Comparison of ENCODE assay signal across 10 mouse cellular contexts in the genomic region with DNA sequence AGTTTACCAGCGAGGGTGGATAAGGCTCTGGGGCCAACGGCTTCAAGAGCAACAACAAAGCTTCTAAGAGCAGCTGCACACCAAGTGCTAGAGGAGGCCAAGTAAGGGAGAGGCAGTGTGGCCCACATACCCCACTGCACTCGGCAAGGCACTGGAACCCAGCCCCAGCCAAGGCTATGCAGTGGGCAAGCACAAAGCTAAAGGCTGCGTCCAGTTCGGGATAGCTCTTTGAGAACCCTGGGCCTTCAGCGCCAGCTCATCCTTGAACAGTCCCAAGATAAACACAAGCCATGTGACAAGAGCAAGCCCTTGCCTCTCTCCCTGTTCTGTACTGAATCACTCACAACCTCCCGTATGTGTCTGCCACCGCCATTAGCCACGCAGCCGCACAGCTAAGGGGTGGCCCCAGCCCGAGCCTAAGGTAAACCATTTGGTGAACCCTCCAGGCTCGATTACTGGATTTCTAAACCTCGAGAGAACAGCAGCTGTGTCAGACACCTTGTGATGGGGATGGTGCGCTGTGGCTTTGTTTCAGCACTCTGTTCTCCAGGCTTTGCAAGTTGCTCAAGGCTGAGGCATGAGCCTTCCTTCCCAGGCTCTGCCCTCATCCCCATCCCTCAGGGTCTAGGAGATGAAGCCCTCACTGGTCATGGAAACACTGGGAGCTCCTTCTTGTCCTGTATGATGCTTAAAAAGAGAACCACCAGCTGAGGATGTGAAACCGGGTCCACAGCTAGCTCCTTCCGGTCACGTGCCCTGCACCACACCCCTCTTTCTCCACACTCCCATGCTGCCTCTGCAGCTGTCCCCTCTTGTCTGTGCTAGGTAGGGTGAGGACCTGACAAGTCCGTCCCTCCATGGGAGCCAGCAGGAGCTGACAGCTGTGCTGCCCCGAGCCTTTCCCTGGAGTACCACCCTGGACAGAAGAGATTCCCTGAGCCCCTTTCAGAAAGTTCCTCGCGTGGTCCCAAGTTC. TPM values are rescaled to one million over a fixed set of nuclear protein-coding genes. Genes with fewer than 3 reads are reported as not detected.
DNase-seq lines count a peak whose midpoint lies in the region; ATAC-seq and TF ChIP-seq lines count a peak whose summit lies in the region.
"Had no signal": no experiment of that assay in that cellular context is flagged by ENCODE, and none has a peak within 500 bp of the region (broad histone marks: within the 10 kb centered on the region; RNA-seq: fewer than 3 reads in every experiment).

No protein-coding gene starts in this region.

- TF ChIP-seq CTCF in thymus, adult 2 months (IDR thresholded peaks at IDR 0.05; ENCODE audit: borderline replicate concordance, control insufficient read depth, extremely low read depth, insufficient read depth, low read length, poor library complexity) = no peak

- ATAC-seq in megakaryocyte-erythroid progenitor cell, adult 5-6 weeks (replicated peaks; ENCODE audit: low FRiP score, low TSS enrichment, poor library complexity, severe bottlenecking) = no peak

- WGBS in thymus, adult 2 months = 73% methylated on average over 21 of the region's 21 CpGs

- H3K4me1 ChIP-seq in thymus, adult 2 months (replicated peaks; ENCODE audit: control insufficient read depth, insufficient read depth, low read length) = peaks cover 16% of the 10 kb centered on the region

- H3K27me3 ChIP-seq in thymus, adult 2 months (ENCODE audit: control insufficient read depth, insufficient read depth, low read length) = no peaks in the 10 kb centered on the region
- H3K27me3 ChIP-seq: stomach, embryonic 15.5 days had no signal

- H3K27ac ChIP-seq in thymus, adult 2 months (ENCODE audit: control insufficient read depth, insufficient read depth, low read length) = peak overlapping the region; percentile 13; the same call in 1 of the 2 replicates
- H3K27ac ChIP-seq: hindbrain, embryonic 14.5 days; stomach, embryonic 15.5 days had no signal

- peak; percentile 66 for DNase-seq in layer of hippocampus, adult 9-11 months
- no peak for DNase-seq in layer of hippocampus, postnatal 36 days
- peak; percentile 63 for DNase-seq in gastrocnemius, postnatal 14 days
- DNase-seq in lung, postnatal 10 days = peak; percentile 49
- DNase-seq in thymus, adult 2 months = peak; percentile 69
- no peak for DNase-seq in left cerebral cortex, postnatal 25 days (ENCODE audit: low spot score in 2 of 2)
- DNase-seq in frontal cortex, postnatal 14 days (ENCODE audit: low spot score in 2 of 2) = no peak

- H3K36me3 ChIP-seq in thymus, adult 2 months (ENCODE audit: control insufficient read depth, insufficient read depth, low read length) = no peaks in the 10 kb centered on the region

- no peak for TF ChIP-seq POLR2A in thymus, adult 2 months (IDR thresholded peaks at IDR 0.05; ENCODE audit: control insufficient read depth, extremely low read depth, insufficient read depth, low read length, poor library complexity)

- intact Hi-C loops in gastrocnemius, postnatal 14 days (cut with DNase I; ENCODE audit: low total_unique reads) = no loop called here
- intact Hi-C loops in left cerebral cortex, postnatal 25 days (cut with DNase I) = no loop called here

- H3K4me3 ChIP-seq in thymus, adult 2 months (ENCODE audit: control insufficient read depth, insufficient read depth, low read length) = no peak overlapping the region
- H3K4me3 ChIP-seq: stomach, embryonic 15.5 days had no signal

RNA-seq across cellular contexts. Expression of gene Zcchc24, which starts 21.6 kb away (rescaled TPM):
- total RNA-seq in layer of hippocampus, postnatal 36 days (2021) = 10 to 100 TPM; 53.5 to 60.2 TPM
- 10 to 100 TPM; 45.2 to 45.5 TPM for total RNA-seq in gastrocnemius, postnatal 14 days (2021)
- 26.2 and 28.9 TPM in 2 replicates for polyA plus RNA-seq in thymus, adult 2 months (2012; rRNA removed)
- total RNA-seq in left cerebral cortex, postnatal 25 days (2021) = 10 to 100 TPM; 45.7 to 51.3 TPM
- total RNA-seq in megakaryocyte-erythroid progenitor cell, adult 5-6 weeks (2014; fragmentation: Nextera tagmentation) = 1.3 and 1.4 TPM in 2 replicates
- total RNA-seq in megakaryocyte-erythroid progenitor cell, adult 5-6 weeks (2017) = 0.91 and 1.4 TPM in 2 replicates

RNA-seq across cellular contexts. Expression of gene Ppif, which starts 53.3 kb away (rescaled TPM):
- total RNA-seq in layer of hippocampus, postnatal 36 days (2021) = 10 to 100 TPM; 27.0 to 28.2 TPM
- 10 to 100 TPM; 40.9 to 51.4 TPM for total RNA-seq in gastrocnemius, postnatal 14 days (2021)
- polyA plus RNA-seq in thymus, adult 2 months (2012; rRNA removed) = 105 and 108 TPM in 2 replicates
- 10 to 100 TPM; 22.5 to 22.7 TPM for total RNA-seq in left cerebral cortex, postnatal 25 days (2021)
- total RNA-seq in megakaryocyte-erythroid progenitor cell, adult 5-6 weeks (2014; fragmentation: Nextera tagmentation) = 142 and 159 TPM in 2 replicates
- total RNA-seq in megakaryocyte-erythroid progenitor cell, adult 5-6 weeks (2017) = 42.9 and 55.8 TPM in 2 replicates

Comparison
In these comparisons a context has a peak if more than half of its experiments do, and no peak if none do; other contexts are left out.
1. DNase-seq: peak in layer of hippocampus, adult 9-11 months (single experiment), gastrocnemius, postnatal 14 days (single experiment), lung, postnatal 10 days (single experiment) and thymus, adult 2 months (single experiment); none in layer of hippocampus, postnatal 36 days (0 of 2), left cerebral cortex, postnatal 25 days (0 of 2) and frontal cortex, postnatal 14 days (0 of 2).
2. RNA of gene Zcchc24, which starts 21.6 kb away (total RNA-seq): 53.5 to 60.2 TPM in layer of hippocampus, postnatal 36 days, 45.7 to 51.3 TPM in left cerebral cortex, postnatal 25 days and 45.2 to 45.5 TPM in gastrocnemius, postnatal 14 days; 0.91 to 1.4 TPM in megakaryocyte-erythroid progenitor cell, adult 5-6 weeks; every median in the first group is over 10 times any median in the second.